In genomic region chr2:170729661-170730060, GRCm38 (mm10) we compare ENCODE assay signal across 22 mouse cellular contexts. TPM values are rescaled to one million over a fixed set of nuclear protein-coding genes. Genes with fewer than 3 reads are reported as not detected.
DNase-seq lines count a peak whose midpoint lies in the region; ATAC-seq and TF ChIP-seq lines count a peak whose summit lies in the region.
"Had no signal": no experiment of that assay in that cellular context is flagged by ENCODE, and none has a peak within 500 bp of the region (broad histone marks: within the 10 kb centered on the region; RNA-seq: fewer than 3 reads in every experiment).

No protein-coding gene starts in this region.

- TF ChIP-seq EP300 in lung, postnatal 0 days (IDR thresholded peaks at IDR 0.05): no peak

- H3K27me3 ChIP-seq in heart, embryonic 10.5 days (ENCODE audit: insufficient read depth, poor library complexity, severe bottlenecking): peaks cover 21% of the 10 kb centered on the region
- peaks cover 10% of the 10 kb centered on the region for H3K27me3 ChIP-seq in midbrain, embryonic 11.5 days (ENCODE audit: control insufficient read depth, insufficient read depth, low read length)
- H3K27me3 ChIP-seq in midbrain, postnatal 0 days (ENCODE audit: insufficient read depth, low read length): no peaks in the 10 kb centered on the region
- H3K27me3 ChIP-seq in lung, postnatal 0 days (replicated peaks; ENCODE audit: insufficient read depth, low read length): peaks cover 10% of the 10 kb centered on the region; the same call in 1 of the 2 replicates
- H3K27me3 ChIP-seq: Patski had no signal

- no peak overlapping the region for H3K9ac ChIP-seq in midbrain, embryonic 11.5 days (ENCODE audit: low read length)
- H3K9ac ChIP-seq in midbrain, postnatal 0 days (replicated peaks; ENCODE audit: low read length, poor library complexity, severe bottlenecking): no peak overlapping the region
- no peak overlapping the region for H3K9ac ChIP-seq in lung, postnatal 0 days (replicated peaks; ENCODE audit: low read depth)
- H3K9ac ChIP-seq: embryonic facial prominence, embryonic 12.5 days; forebrain, embryonic 12.5 days had no signal

- H3K4me1 ChIP-seq in heart, embryonic 10.5 days: peaks cover 41% of the 10 kb centered on the region
- no peaks in the 10 kb centered on the region; the same call in 1 of the 2 replicates for H3K4me1 ChIP-seq in midbrain, embryonic 11.5 days (ENCODE audit: control insufficient read depth, insufficient read depth, low read length)
- no peaks in the 10 kb centered on the region for H3K4me1 ChIP-seq in midbrain, postnatal 0 days (ENCODE audit: insufficient read depth, low read length)
- H3K4me1 ChIP-seq in lung, postnatal 0 days (ENCODE audit: insufficient read depth, low read depth, low read length): no peaks in the 10 kb centered on the region

- no peak overlapping the region for H3K4me2 ChIP-seq in midbrain, embryonic 11.5 days
- H3K4me2 ChIP-seq in midbrain, postnatal 0 days (ENCODE audit: low read depth, low read length, poor library complexity, severe bottlenecking): no peak overlapping the region
- no peak overlapping the region for H3K4me2 ChIP-seq in lung, postnatal 0 days (replicated peaks; ENCODE audit: low read depth, low read length)
- H3K4me2 ChIP-seq: embryonic facial prominence, embryonic 12.5 days; forebrain, embryonic 12.5 days had no signal

- WGBS in heart, embryonic 10.5 days: 26% methylated on average over 2 of the region's 2 CpGs
- 56% methylated on average over 2 of the region's 2 CpGs for WGBS in midbrain, embryonic 11.5 days
- 43% methylated on average over 2 of the region's 2 CpGs for WGBS in midbrain, postnatal 0 days
- 42% methylated on average over 2 of the region's 2 CpGs for WGBS in lung, postnatal 0 days

- ATAC-seq in midbrain, embryonic 11.5 days (ENCODE audit: low FRiP score): no peak
- no peak for ATAC-seq in midbrain, postnatal 0 days (ENCODE audit: low FRiP score)
- no peak for ATAC-seq in lung, postnatal 0 days
- ATAC-seq: activated CD4-positive, CD25-positive, alpha-beta regulatory T cell, adult 4 months; forebrain, embryonic 14.5 days; forebrain, embryonic 16.5 days; Patski had no signal

- DNase-seq in heart, adult 11 months: peak; percentile 41
- no peak for DNase-seq in heart, embryonic 10.5 days (ENCODE audit: low spot score)
- DNase-seq in midbrain, embryonic 11.5 days (ENCODE audit: low spot score, missing footprints): peak; percentile 78
- no peak for DNase-seq in midbrain, postnatal 0 days (ENCODE audit: low spot score)
- no peak for DNase-seq in lung, postnatal 0 days (ENCODE audit: low spot score)
- DNase-seq: adrenal gland, adult 8-10 months; adrenal gland, postnatal 14 days; adrenal gland, postnatal 36 days; cerebellum, adult 11-12 months; cerebellum, adult 2 months; cerebellum, adult 9-10 months; cerebellum, postnatal 10 days; cerebellum, postnatal 25 days had no signal

- H3K9me3 ChIP-seq in heart, embryonic 10.5 days: no peaks in the 10 kb centered on the region
- no peaks in the 10 kb centered on the region for H3K9me3 ChIP-seq in midbrain, embryonic 11.5 days (ENCODE audit: control insufficient read depth, low read length)
- no peaks in the 10 kb centered on the region for H3K9me3 ChIP-seq in midbrain, postnatal 0 days (ENCODE audit: low read length)
- no peaks in the 10 kb centered on the region for H3K9me3 ChIP-seq in lung, postnatal 0 days (ENCODE audit: low read length)
- H3K9me3 ChIP-seq: embryonic facial prominence, embryonic 10.5 days; embryonic facial prominence, embryonic 12.5 days; forebrain, embryonic 12.5 days had no signal

- H3K4me3 ChIP-seq in heart, embryonic 10.5 days: no peak overlapping the region
- H3K4me3 ChIP-seq in midbrain, embryonic 11.5 days (ENCODE audit: low read depth, low read length): no peak overlapping the region
- H3K4me3 ChIP-seq in midbrain, postnatal 0 days (ENCODE audit: low read depth, low read length): no peak overlapping the region
- no peak overlapping the region for H3K4me3 ChIP-seq in lung, postnatal 0 days (ENCODE audit: low read depth, low read length)
- H3K4me3 ChIP-seq: embryonic facial prominence, embryonic 10.5 days; embryonic facial prominence, embryonic 12.5 days; forebrain, embryonic 12.5 days had no signal

- H3K27ac ChIP-seq in heart, embryonic 10.5 days: no peak overlapping the region
- no peak overlapping the region for H3K27ac ChIP-seq in midbrain, embryonic 11.5 days (ENCODE audit: low read depth, low read length)
- no peak overlapping the region for H3K27ac ChIP-seq in midbrain, postnatal 0 days (ENCODE audit: low read depth, low read length)
- H3K27ac ChIP-seq in lung, postnatal 0 days (ENCODE audit: low read length): no peak overlapping the region
- H3K27ac ChIP-seq: embryonic facial prominence, embryonic 10.5 days; embryonic facial prominence, embryonic 12.5 days; forebrain, embryonic 12.5 days had no signal

- no peak for TF ChIP-seq CTCF in midbrain, postnatal 0 days (IDR thresholded peaks at IDR 0.05)
- TF ChIP-seq CTCF in lung, postnatal 0 days (IDR thresholded peaks at IDR 0.05): no peak

- H3K36me3 ChIP-seq in heart, embryonic 10.5 days: no peaks in the 10 kb centered on the region
- H3K36me3 ChIP-seq in midbrain, embryonic 11.5 days (ENCODE audit: control insufficient read depth, insufficient read depth, low read length): no peaks in the 10 kb centered on the region
- no peaks in the 10 kb centered on the region for H3K36me3 ChIP-seq in midbrain, postnatal 0 days (ENCODE audit: insufficient read depth, low read length)
- no peaks in the 10 kb centered on the region for H3K36me3 ChIP-seq in lung, postnatal 0 days (ENCODE audit: insufficient read depth, low read length)
- H3K36me3 ChIP-seq: embryonic facial prominence, embryonic 10.5 days; embryonic facial prominence, embryonic 12.5 days; forebrain, embryonic 12.5 days had no signal

RNA-seq across cellular contexts. Expression of gene Dok5, which starts 1.9 kb away (rescaled TPM):
- 6.9 and 7.9 TPM in 2 replicates for polyA plus RNA-seq in heart, embryonic 10.5 days (2016; fragmentation: Nextera tagmentation; extraction: Ambion mirVana)
- 19.5 and 21.2 TPM in 2 replicates for polyA plus RNA-seq in midbrain, embryonic 11.5 days (2014; fragmentation: Nextera tagmentation; extraction: Ambion mirVana)
- total RNA-seq in midbrain, postnatal 0 days (2014; rRNA removed): 27.0 and 29.3 TPM in 2 replicates
- 35.2 and 36.9 TPM in 2 replicates for polyA plus RNA-seq in midbrain, postnatal 0 days (2015; fragmentation: Nextera tagmentation; extraction: Ambion mirVana)
- polyA plus RNA-seq in lung, postnatal 0 days (2015; fragmentation: Nextera tagmentation; extraction: Ambion mirVana): 0.55 TPM in 2 replicates
- total RNA-seq: MEL had no signal
- polyA plus RNA-seq: activated CD4-positive, CD25-positive, alpha-beta regulatory T cell, adult 4 months; C2C12; Patski had no signal

Comparison
In these comparisons a context has a peak if more than half of its experiments do, and no peak if none do; other contexts are left out.
1. DNase-seq: peak in heart, adult 11 months (single experiment) and midbrain, embryonic 11.5 days (single experiment); none in heart, embryonic 10.5 days (single experiment), midbrain, postnatal 0 days (single experiment) and lung, postnatal 0 days (single experiment).